Mouse (Mus musculus): ENCODE results near the gene Hdgf. TPM values are rescaled to one million over a fixed set of nuclear protein-coding genes. Genes with fewer than 3 reads are reported as not detected.

Gene Hdgf
- polyA plus RNA-seq, 1 experiment from 2014 or later, result 520 TPM

DNA sequence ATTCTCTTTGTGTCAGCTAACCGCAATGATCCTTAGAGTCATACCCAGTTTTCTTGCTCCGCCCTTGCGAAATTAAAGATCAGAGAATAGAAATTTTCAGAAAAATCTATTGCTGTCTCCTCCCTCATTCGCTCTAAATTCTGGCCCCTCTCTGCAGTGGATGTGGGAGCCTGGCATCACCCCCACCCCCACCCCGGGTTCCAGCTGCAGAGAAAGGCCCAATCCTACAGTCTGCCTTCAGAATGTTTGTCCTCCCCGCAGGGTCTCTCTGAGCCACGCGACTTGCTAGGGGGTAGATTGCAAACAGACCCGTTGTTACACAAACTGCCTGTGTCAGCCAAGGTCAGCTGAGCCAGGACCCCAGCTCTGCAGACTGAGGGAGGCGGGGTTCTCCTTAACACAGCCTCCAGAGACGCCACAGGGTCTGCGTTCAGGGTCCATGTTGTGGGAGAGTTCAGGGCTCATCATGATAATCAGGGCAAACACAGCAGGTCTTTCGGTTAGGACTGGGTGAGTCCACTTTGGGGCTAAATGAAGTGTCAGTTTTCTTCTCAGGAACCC lies 43.9 kb downstream of the Hdgf start:
- peaks cover 45% of the 10 kb centered on the region for H3K4me1 ChIP-seq (replicated peaks; ENCODE audit: control insufficient read depth, insufficient read depth, low read length)
- no peaks in the 10 kb centered on the region for H3K36me3 ChIP-seq (ENCODE audit: control insufficient read depth, insufficient read depth, low read length)
- DNase-seq (ENCODE audit: low spot score) (no peak), ATAC-seq (replicated peaks; ENCODE audit: low FRiP score) (no peak)
- H3K9ac ChIP-seq (ENCODE audit: low read depth, low read length), result no peak overlapping the region
- H3K27me3 ChIP-seq (replicated peaks; ENCODE audit: control insufficient read depth, insufficient read depth, low read length), result peaks cover 89% of the 10 kb centered on the region
- peak overlapping the region; percentile 19 for H3K4me3 ChIP-seq (ENCODE audit: low read depth, low read length)
- no peaks in the 10 kb centered on the region; the same call in 1 of the 2 replicates for H3K9me3 ChIP-seq (ENCODE audit: control insufficient read depth, low read length)
- WGBS, result 11% methylated on average over 13 of the region's 13 CpGs
- peak overlapping the region; percentile 63 for H3K4me2 ChIP-seq
- H3K27ac ChIP-seq (ENCODE audit: low read depth, low read length), result no peak overlapping the region

DNA sequence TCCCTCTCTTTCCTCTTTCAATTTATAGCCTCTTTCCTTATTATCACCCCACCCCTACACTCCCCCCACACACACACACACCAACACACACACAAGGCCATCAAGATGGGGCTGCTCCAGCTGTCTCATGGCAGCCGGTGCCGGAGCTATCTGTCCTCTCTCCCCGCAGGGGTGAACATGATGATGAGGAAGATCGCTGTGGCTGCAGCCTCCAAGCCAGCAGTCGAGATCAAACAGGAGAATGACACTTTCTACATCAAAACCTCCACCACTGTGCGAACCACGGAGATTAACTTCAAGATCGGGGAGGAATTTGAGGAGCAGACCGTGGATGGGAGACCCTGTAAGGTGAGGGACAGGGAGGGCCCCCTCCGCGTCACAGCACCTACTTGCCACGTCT lies 45.8 kb downstream of the Hdgf start:
- Histone ChIP-seq H3K4me1 (replicated peaks; ENCODE audit: control insufficient read depth, insufficient read depth, low read length) (peaks cover 34% of the 10 kb centered on the region), H3K27me3 (replicated peaks; ENCODE audit: control insufficient read depth, insufficient read depth, low read length) (peaks cover 74% of the 10 kb centered on the region), H3K4me3 (ENCODE audit: low read depth, low read length) (peak overlapping the region; percentile 34), H3K27ac (ENCODE audit: low read depth, low read length) (no peak overlapping the region), H3K9ac (ENCODE audit: low read depth, low read length) (0 out of 2 replicates have a peak overlapping the region, but pooled peaks have one; percentile 27), H3K36me3 (ENCODE audit: control insufficient read depth, insufficient read depth, low read length) (no peaks in the 10 kb centered on the region), H3K9me3 (ENCODE audit: control insufficient read depth, low read length) (no peaks in the 10 kb centered on the region), H3K4me2 (peak overlapping the region; percentile 59)
- DNase-seq (ENCODE audit: low spot score) (no peak), ATAC-seq (replicated peaks; ENCODE audit: low FRiP score) (no peak)
- 8% methylated on average over 12 of the region's 12 CpGs for WGBS

DNA sequence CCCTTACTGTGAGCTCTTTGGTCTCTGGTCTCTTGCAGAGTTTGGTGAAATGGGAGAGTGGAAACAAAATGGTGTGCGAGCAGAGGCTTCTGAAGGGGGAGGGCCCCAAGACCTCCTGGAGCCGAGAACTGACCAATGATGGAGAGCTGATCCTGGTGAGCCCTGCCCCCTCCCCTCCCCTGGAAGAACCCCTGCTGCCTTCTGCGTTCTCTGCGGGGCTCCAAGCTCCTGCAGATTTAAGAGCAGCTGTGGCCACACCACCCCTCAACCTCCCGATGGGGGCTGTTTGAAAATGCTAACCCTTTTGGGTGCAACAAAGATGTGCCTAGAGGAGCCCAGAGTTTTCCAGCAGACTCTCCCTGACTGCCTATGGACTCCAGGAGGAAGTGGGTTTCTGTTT lies 46.3 kb downstream of the Hdgf start:
- Histone ChIP-seq H3K36me3 (ENCODE audit: control insufficient read depth, insufficient read depth, low read length) (no peaks in the 10 kb centered on the region), H3K9me3 (ENCODE audit: control insufficient read depth, low read length) (no peaks in the 10 kb centered on the region), H3K27ac (ENCODE audit: low read depth, low read length) (no peak overlapping the region), H3K4me3 (ENCODE audit: low read depth, low read length) (peak overlapping the region; percentile 34), H3K4me1 (replicated peaks; ENCODE audit: control insufficient read depth, insufficient read depth, low read length) (peaks cover 29% of the 10 kb centered on the region), H3K9ac (ENCODE audit: low read depth, low read length) (0 out of 2 replicates have a peak overlapping the region, but pooled peaks have one; percentile 27), H3K4me2 (peak overlapping the region; percentile 59), H3K27me3 (replicated peaks; ENCODE audit: control insufficient read depth, insufficient read depth, low read length) (peaks cover 69% of the 10 kb centered on the region)
- ATAC-seq (replicated peaks; ENCODE audit: low FRiP score) (0 out of 2 replicates have a peak, but pooled peaks have one; percentile 30), DNase-seq (ENCODE audit: low spot score) (peak; percentile 51)
- WGBS, result 3% methylated on average over 5 of the region's 5 CpGs

DNA sequence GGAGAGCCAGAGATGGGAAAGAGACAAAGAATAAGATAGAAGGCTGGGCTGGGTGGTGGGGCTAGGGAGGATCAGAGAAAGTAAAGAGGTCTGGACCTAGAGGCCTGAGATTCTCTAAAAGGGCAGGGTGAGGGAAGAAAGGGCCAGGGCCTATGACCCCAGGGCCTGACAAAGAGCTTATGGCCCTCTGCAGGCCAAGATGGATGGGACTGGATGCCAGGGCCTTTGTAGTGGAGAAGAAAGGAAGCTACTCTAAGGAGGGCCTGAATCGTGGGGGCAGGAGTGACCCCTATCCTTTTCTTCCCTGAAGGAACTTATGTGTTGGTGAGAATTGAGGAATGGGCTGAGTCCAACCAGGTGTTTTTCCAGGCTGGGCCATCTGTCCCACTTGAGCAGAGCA lies 51.9 kb downstream of the Hdgf start:
- Histone ChIP-seq H3K27ac (ENCODE audit: low read depth, low read length) (no peak overlapping the region), H3K27me3 (replicated peaks; ENCODE audit: control insufficient read depth, insufficient read depth, low read length) (peaks cover 32% of the 10 kb centered on the region), H3K4me3 (ENCODE audit: low read depth, low read length) (no peak overlapping the region), H3K36me3 (ENCODE audit: control insufficient read depth, insufficient read depth, low read length) (no peaks in the 10 kb centered on the region), H3K4me1 (replicated peaks; ENCODE audit: control insufficient read depth, insufficient read depth, low read length) (peaks cover 14% of the 10 kb centered on the region), H3K9ac (ENCODE audit: low read depth, low read length) (no peak overlapping the region), H3K9me3 (ENCODE audit: control insufficient read depth, low read length) (no peaks in the 10 kb centered on the region), H3K4me2 (no peak overlapping the region)
- DNase-seq (ENCODE audit: low spot score), result no peak
- WGBS, result 26% methylated on average over 1 of the region's 1 CpGs
- ATAC-seq (replicated peaks; ENCODE audit: low FRiP score), result no peak

DNA sequence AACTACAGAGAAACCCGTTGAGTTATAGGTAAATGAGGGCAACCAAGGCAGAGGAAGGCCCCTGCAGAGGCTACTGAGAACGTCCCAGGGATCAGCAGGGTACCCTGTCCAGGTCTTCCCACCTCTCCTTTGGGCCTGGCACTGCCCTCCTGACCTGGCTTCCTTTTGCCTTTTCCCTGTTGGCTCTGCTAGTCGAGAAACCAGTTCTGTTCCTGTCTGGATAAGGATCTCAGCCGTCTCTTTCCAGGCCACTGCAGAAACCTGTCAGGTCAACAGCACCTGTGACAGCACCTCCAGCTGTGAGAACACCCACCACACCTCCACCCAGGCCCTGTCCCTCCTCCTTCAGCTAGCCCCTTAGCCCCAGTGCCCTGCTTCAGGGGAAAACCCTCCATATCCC lies 52.4 kb downstream of the Hdgf start:
- H3K27ac ChIP-seq (ENCODE audit: low read depth, low read length), result no peak overlapping the region

DNA sequence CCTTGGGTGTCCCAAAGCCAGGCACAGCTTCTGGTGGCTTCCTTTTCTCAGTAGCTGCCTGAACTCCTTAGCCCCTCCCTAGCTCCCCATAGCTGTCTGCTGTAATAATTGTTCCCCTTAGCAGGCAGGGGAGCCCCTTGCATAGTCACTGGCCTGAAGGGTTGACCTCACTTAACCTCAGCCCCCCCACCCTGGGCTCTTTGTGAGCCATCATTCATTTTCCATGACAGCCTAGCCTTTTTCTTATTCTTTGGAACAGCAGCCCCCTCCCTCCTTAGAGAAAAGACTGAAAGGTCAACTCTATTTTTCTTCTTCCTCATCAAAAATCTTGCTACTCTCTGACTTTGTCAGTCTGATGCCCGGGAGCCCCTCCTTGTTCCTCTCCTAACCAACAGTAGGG lies 52.8 kb downstream of the Hdgf start:
- Histone ChIP-seq H3K4me1 (replicated peaks; ENCODE audit: control insufficient read depth, insufficient read depth, low read length) (peaks cover 14% of the 10 kb centered on the region), H3K9ac (ENCODE audit: low read depth, low read length) (no peak overlapping the region), H3K36me3 (ENCODE audit: control insufficient read depth, insufficient read depth, low read length) (no peaks in the 10 kb centered on the region), H3K27ac (ENCODE audit: low read depth, low read length) (no peak overlapping the region), H3K27me3 (replicated peaks; ENCODE audit: control insufficient read depth, insufficient read depth, low read length) (peaks cover 25% of the 10 kb centered on the region), H3K4me2 (no peak overlapping the region), H3K9me3 (ENCODE audit: control insufficient read depth, low read length) (no peaks in the 10 kb centered on the region), H3K4me3 (ENCODE audit: low read depth, low read length) (no peak overlapping the region)
- 50% methylated on average over 1 of the region's 1 CpGs for WGBS
- ATAC-seq (replicated peaks; ENCODE audit: low FRiP score) (no peak), DNase-seq (ENCODE audit: low spot score) (no peak)

More for the DNA sequence above, 52.4 kb downstream of the Hdgf start:
- Histone ChIP-seq H3K27me3 (replicated peaks; ENCODE audit: control insufficient read depth, insufficient read depth, low read length) (peaks cover 28% of the 10 kb centered on the region), H3K9me3 (ENCODE audit: control insufficient read depth, low read length) (no peaks in the 10 kb centered on the region), H3K36me3 (ENCODE audit: control insufficient read depth, insufficient read depth, low read length) (no peaks in the 10 kb centered on the region), H3K4me2 (no peak overlapping the region), H3K4me1 (replicated peaks; ENCODE audit: control insufficient read depth, insufficient read depth, low read length) (peaks cover 14% of the 10 kb centered on the region), H3K9ac (ENCODE audit: low read depth, low read length) (no peak overlapping the region; the same call in 1 of the 2 replicates), H3K4me3 (ENCODE audit: low read depth, low read length) (no peak overlapping the region)
- ATAC-seq (replicated peaks; ENCODE audit: low FRiP score) (no peak), DNase-seq (ENCODE audit: low spot score) (no peak)
- WGBS, result 40% methylated on average over 4 of the region's 4 CpGs

DNA sequence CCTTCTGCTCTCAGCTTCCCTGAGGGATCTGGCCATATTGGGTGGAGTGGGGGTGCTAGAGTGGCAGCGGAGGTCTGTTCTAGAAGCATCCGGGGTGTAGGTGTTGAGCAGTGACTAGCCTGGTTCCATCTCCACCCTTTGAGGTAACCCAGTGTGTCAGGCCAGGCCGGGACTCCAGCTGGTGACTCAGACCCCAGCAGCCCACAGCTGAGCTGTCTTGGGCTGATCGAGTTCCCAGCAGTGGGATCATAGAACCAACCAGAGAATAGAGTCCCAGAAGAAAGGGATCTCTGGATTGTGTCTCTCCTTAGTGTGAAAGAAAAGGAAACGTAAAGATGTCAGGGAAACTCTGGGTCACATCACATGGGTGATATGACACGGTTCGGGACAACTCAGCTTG lies 53.2 kb downstream of the Hdgf start:
- DNase-seq (ENCODE audit: low spot score), result no peak
- no peak overlapping the region for H3K9ac ChIP-seq (ENCODE audit: low read depth, low read length)
- H3K9me3 ChIP-seq (ENCODE audit: control insufficient read depth, low read length), result no peaks in the 10 kb centered on the region
- ATAC-seq (replicated peaks; ENCODE audit: low FRiP score), result no peak
- H3K4me1 ChIP-seq (replicated peaks; ENCODE audit: control insufficient read depth, insufficient read depth, low read length), result peaks cover 14% of the 10 kb centered on the region
- no peaks in the 10 kb centered on the region for H3K36me3 ChIP-seq (ENCODE audit: control insufficient read depth, insufficient read depth, low read length)
- no peak overlapping the region for H3K4me2 ChIP-seq
- peaks cover 22% of the 10 kb centered on the region for H3K27me3 ChIP-seq (replicated peaks; ENCODE audit: control insufficient read depth, insufficient read depth, low read length)
- H3K4me3 ChIP-seq (ENCODE audit: low read depth, low read length), result no peak overlapping the region
- H3K27ac ChIP-seq (ENCODE audit: low read depth, low read length), result no peak overlapping the region; the same call in 1 of the 2 replicates
- WGBS, result 60% methylated on average over 7 of the region's 7 CpGs

DNA sequence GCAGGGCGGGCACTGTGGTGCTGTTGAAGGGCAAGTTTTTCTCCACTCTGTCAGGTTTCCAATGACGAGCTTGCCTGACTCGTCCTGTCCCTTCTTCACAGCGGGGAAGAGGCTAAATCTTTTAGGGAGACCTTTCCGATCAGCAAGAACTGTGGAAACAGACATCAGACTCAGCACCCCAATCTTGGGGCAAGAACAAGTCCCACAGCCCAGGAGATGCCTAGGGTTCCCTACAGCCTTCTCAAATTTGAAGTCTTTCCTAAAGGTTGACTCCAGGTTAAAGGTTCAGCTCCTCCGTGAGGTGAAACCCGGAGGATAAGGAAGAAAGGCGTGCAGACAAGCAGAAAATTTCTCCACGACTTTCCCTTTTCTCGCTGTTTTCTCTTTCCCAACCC lies 54.1 kb downstream of the Hdgf start:
- 0 out of 2 replicates have a peak, but pooled peaks have one; percentile 1 for ATAC-seq (replicated peaks; ENCODE audit: low FRiP score)
- Histone ChIP-seq H3K36me3 (ENCODE audit: control insufficient read depth, insufficient read depth, low read length) (no peaks in the 10 kb centered on the region), H3K9ac (ENCODE audit: low read depth, low read length) (peak overlapping the region; percentile 64; the same call in 1 of the 2 replicates), H3K27me3 (replicated peaks; ENCODE audit: control insufficient read depth, insufficient read depth, low read length) (peaks cover 24% of the 10 kb centered on the region), H3K4me2 (peak overlapping the region; percentile 89), H3K4me1 (replicated peaks; ENCODE audit: control insufficient read depth, insufficient read depth, low read length) (peaks cover 14% of the 10 kb centered on the region), H3K27ac (ENCODE audit: low read depth, low read length) (peak overlapping the region; percentile 64; the same call in 1 of the 2 replicates), H3K4me3 (ENCODE audit: low read depth, low read length) (peak overlapping the region; percentile 50), H3K9me3 (ENCODE audit: control insufficient read depth, low read length) (no peaks in the 10 kb centered on the region)
- DNase-seq (ENCODE audit: low spot score), result no peak
- 12% methylated on average over 10 of the region's 10 CpGs for WGBS

DNA sequence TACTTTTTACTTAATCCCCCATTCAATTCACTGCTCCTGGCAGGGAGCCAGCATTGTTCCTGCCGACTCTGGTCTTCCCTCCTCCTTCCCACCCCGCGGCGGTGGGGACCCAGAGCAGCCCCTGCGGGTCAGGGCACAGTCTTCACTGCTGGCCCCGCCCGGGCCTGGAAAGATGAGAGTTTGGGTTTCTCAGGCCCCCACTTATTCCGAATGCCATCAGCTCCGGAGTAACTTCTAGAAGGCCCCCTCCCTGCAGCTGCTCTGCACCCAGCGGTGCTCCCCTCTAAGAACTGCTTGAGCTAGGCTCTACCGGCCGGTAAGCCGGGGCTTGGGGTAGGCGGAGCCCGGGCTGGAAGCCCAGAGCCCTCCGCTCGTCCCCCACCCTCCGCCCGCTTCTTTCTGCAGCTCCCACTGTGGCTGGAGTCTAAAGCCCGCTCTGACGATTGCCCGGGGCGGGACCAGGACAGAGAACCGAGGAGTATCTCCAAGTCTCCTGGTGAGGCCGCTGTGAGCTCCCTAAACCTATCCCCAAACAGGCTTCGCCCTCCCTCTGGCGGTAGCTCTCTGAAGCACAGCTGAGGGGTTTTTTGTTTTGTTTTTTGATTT lies 54.6 kb downstream of the Hdgf start:
- peak overlapping the region; percentile 64 for H3K9ac ChIP-seq (ENCODE audit: low read depth, low read length)
- H3K27me3 ChIP-seq (replicated peaks; ENCODE audit: control insufficient read depth, insufficient read depth, low read length), result peaks cover 24% of the 10 kb centered on the region
- DNase-seq (ENCODE audit: low spot score), result peak; percentile 85
- peak overlapping the region; percentile 89 for H3K4me2 ChIP-seq
- H3K36me3 ChIP-seq (ENCODE audit: control insufficient read depth, insufficient read depth, low read length), result no peaks in the 10 kb centered on the region
- H3K4me1 ChIP-seq (replicated peaks; ENCODE audit: control insufficient read depth, insufficient read depth, low read length), result peaks cover 14% of the 10 kb centered on the region
- ATAC-seq (replicated peaks; ENCODE audit: low FRiP score), result peak; percentile 96
- H3K9me3 ChIP-seq (ENCODE audit: control insufficient read depth, low read length), result no peaks in the 10 kb centered on the region
- H3K27ac ChIP-seq (ENCODE audit: low read depth, low read length), result peak overlapping the region; percentile 64
- H3K4me3 ChIP-seq (ENCODE audit: low read depth, low read length), result peak overlapping the region; percentile 50
- WGBS, result under 1% methylated on average over 27 of the region's 27 CpGs

Data from liver, embryonic 11.5 days (tissue).